Mouse (Mus musculus): Measurements from ENCODE around the gene Bicral. TPM values are rescaled to one million over a fixed set of nuclear protein-coding genes. Genes with fewer than 3 reads are reported as not detected.

Gene Bicral
- polyA plus RNA-seq, 1 experiment from 2014 or later = 6.7 TPM

- H3K9ac ChIP-seq (ENCODE audit: low read length) = no peak overlapping the region
- WGBS = 78% methylated on average over 2 of the region's 2 CpGs
Observed at GRCm38 (mm10) chr17:46843022-46843421, 15.3 kb downstream of the Bicral start.

GRCm38 (mm10) chr17:46840304-46841010 is 17.8 kb downstream of the Bicral start:
- H3K4me2 ChIP-seq (ENCODE audit: low read depth) = no peak overlapping the region
- no peaks in the 10 kb centered on the region for H3K36me3 ChIP-seq (ENCODE audit: control insufficient read depth, insufficient read depth, low read length)
- no peak overlapping the region for H3K9ac ChIP-seq (ENCODE audit: low read length)
- no peak for DNase-seq (ENCODE audit: low spot score)
- 88% methylated on average over 10 of the region's 10 CpGs for WGBS
- peaks cover 7% of the 10 kb centered on the region for H3K4me1 ChIP-seq (ENCODE audit: control insufficient read depth, insufficient read depth, low read length)
- no peaks in the 10 kb centered on the region for H3K9me3 ChIP-seq (ENCODE audit: control insufficient read depth, low read length)
- no peak overlapping the region for H3K4me3 ChIP-seq (ENCODE audit: low read depth, low read length)
- no peak for ATAC-seq (ENCODE audit: insufficient read depth, low FRiP score, low TSS enrichment)
- no peak overlapping the region for H3K27ac ChIP-seq (ENCODE audit: low read depth, low read length)
- no peaks in the 10 kb centered on the region for H3K27me3 ChIP-seq (ENCODE audit: control insufficient read depth, insufficient read depth, low read length)

More at GRCm38 (mm10) chr17:46843022-46843421, 15.3 kb downstream of the Bicral start:
- no peak overlapping the region for H3K4me3 ChIP-seq (ENCODE audit: low read depth, low read length)
- H3K36me3 ChIP-seq (ENCODE audit: control insufficient read depth, insufficient read depth, low read length) = no peaks in the 10 kb centered on the region
- H3K27me3 ChIP-seq (ENCODE audit: control insufficient read depth, insufficient read depth, low read length) = no peaks in the 10 kb centered on the region
- H3K4me1 ChIP-seq (ENCODE audit: control insufficient read depth, insufficient read depth, low read length) = peaks cover 7% of the 10 kb centered on the region
- H3K4me2 ChIP-seq (ENCODE audit: low read depth) = no peak overlapping the region
- no peak for ATAC-seq (ENCODE audit: insufficient read depth, low FRiP score, low TSS enrichment)
- no peak for DNase-seq (ENCODE audit: low spot score)
- H3K27ac ChIP-seq (ENCODE audit: low read depth, low read length) = no peak overlapping the region
- H3K9me3 ChIP-seq (ENCODE audit: control insufficient read depth, low read length) = no peaks in the 10 kb centered on the region

- DNase-seq (ENCODE audit: low spot score) = no peak
- no peaks in the 10 kb centered on the region for H3K27me3 ChIP-seq (ENCODE audit: control insufficient read depth, insufficient read depth, low read length)
- no peaks in the 10 kb centered on the region for H3K4me1 ChIP-seq (ENCODE audit: control insufficient read depth, insufficient read depth, low read length)
- ATAC-seq (ENCODE audit: insufficient read depth, low FRiP score, low TSS enrichment) = no peak
- WGBS = 83% methylated on average over 7 of the region's 7 CpGs
- H3K36me3 ChIP-seq (ENCODE audit: control insufficient read depth, insufficient read depth, low read length) = no peaks in the 10 kb centered on the region
- no peak overlapping the region for H3K4me3 ChIP-seq (ENCODE audit: low read depth, low read length)
- no peak overlapping the region for H3K9ac ChIP-seq (ENCODE audit: low read length)
- no peaks in the 10 kb centered on the region for H3K9me3 ChIP-seq (ENCODE audit: control insufficient read depth, low read length)
- H3K4me2 ChIP-seq (ENCODE audit: low read depth) = no peak overlapping the region
- no peak overlapping the region for H3K27ac ChIP-seq (ENCODE audit: low read depth, low read length)
Observed at GRCm38 (mm10) chr17:46838396-46838920, 19.8 kb downstream of the Bicral start.

GRCm38 (mm10) chr17:46837897-46838296 is 20.4 kb downstream of the Bicral start:
- H3K27ac ChIP-seq (ENCODE audit: low read depth, low read length) = no peak overlapping the region
- ATAC-seq (ENCODE audit: insufficient read depth, low FRiP score, low TSS enrichment) (no peak), DNase-seq (ENCODE audit: low spot score) (no peak)
- H3K4me3 ChIP-seq (ENCODE audit: low read depth, low read length) = no peak overlapping the region
- no peak overlapping the region for H3K9ac ChIP-seq (ENCODE audit: low read length)
- no peaks in the 10 kb centered on the region for H3K36me3 ChIP-seq (ENCODE audit: control insufficient read depth, insufficient read depth, low read length)
- H3K4me2 ChIP-seq (ENCODE audit: low read depth) = no peak overlapping the region
- no peaks in the 10 kb centered on the region for H3K9me3 ChIP-seq (ENCODE audit: control insufficient read depth, low read length)
- WGBS = 76% methylated on average over 2 of the region's 2 CpGs
- no peaks in the 10 kb centered on the region for H3K27me3 ChIP-seq (ENCODE audit: control insufficient read depth, insufficient read depth, low read length)
- H3K4me1 ChIP-seq (ENCODE audit: control insufficient read depth, insufficient read depth, low read length) = no peaks in the 10 kb centered on the region

GRCm38 (mm10) chr17:46835093-46835715 is 23.1 kb downstream of the Bicral start:
- Histone ChIP-seq H3K27me3 (ENCODE audit: control insufficient read depth, insufficient read depth, low read length) (no peaks in the 10 kb centered on the region), H3K36me3 (ENCODE audit: control insufficient read depth, insufficient read depth, low read length) (no peaks in the 10 kb centered on the region), H3K9ac (ENCODE audit: low read length) (no peak overlapping the region), H3K27ac (ENCODE audit: low read depth, low read length) (no peak overlapping the region), H3K4me3 (ENCODE audit: low read depth, low read length) (no peak overlapping the region), H3K4me2 (ENCODE audit: low read depth) (no peak overlapping the region), H3K4me1 (ENCODE audit: control insufficient read depth, insufficient read depth, low read length) (no peaks in the 10 kb centered on the region), H3K9me3 (ENCODE audit: control insufficient read depth, low read length) (no peaks in the 10 kb centered on the region)
- ATAC-seq (ENCODE audit: insufficient read depth, low FRiP score, low TSS enrichment) (peak; percentile 50; the same call in 1 of the 2 replicates), DNase-seq (ENCODE audit: low spot score) (no peak)
- WGBS = 61% methylated on average over 6 of the region's 6 CpGs

GRCm38 (mm10) chr17:46832981-46833305 is 25.3 kb downstream of the Bicral start:
- no peak overlapping the region for H3K4me2 ChIP-seq (ENCODE audit: low read depth)
- H3K9ac ChIP-seq (ENCODE audit: low read length) = no peak overlapping the region
- H3K9me3 ChIP-seq (ENCODE audit: control insufficient read depth, low read length) = no peaks in the 10 kb centered on the region
- ATAC-seq (ENCODE audit: insufficient read depth, low FRiP score, low TSS enrichment) (no peak), DNase-seq (ENCODE audit: low spot score) (no peak)
- 88% methylated on average over 4 of the region's 4 CpGs for WGBS
- no peaks in the 10 kb centered on the region for H3K36me3 ChIP-seq (ENCODE audit: control insufficient read depth, insufficient read depth, low read length)
- no peaks in the 10 kb centered on the region for H3K27me3 ChIP-seq (ENCODE audit: control insufficient read depth, insufficient read depth, low read length)
- H3K27ac ChIP-seq (ENCODE audit: low read depth, low read length) = no peak overlapping the region
- no peaks in the 10 kb centered on the region for H3K4me1 ChIP-seq (ENCODE audit: control insufficient read depth, insufficient read depth, low read length)
- H3K4me3 ChIP-seq (ENCODE audit: low read depth, low read length) = no peak overlapping the region

- Histone ChIP-seq H3K9ac (ENCODE audit: low read length) (no peak overlapping the region), H3K4me3 (ENCODE audit: low read depth, low read length) (no peak overlapping the region), H3K27ac (ENCODE audit: low read depth, low read length) (no peak overlapping the region), H3K36me3 (ENCODE audit: control insufficient read depth, insufficient read depth, low read length) (no peaks in the 10 kb centered on the region), H3K27me3 (ENCODE audit: control insufficient read depth, insufficient read depth, low read length) (no peaks in the 10 kb centered on the region), H3K9me3 (ENCODE audit: control insufficient read depth, low read length) (no peaks in the 10 kb centered on the region), H3K4me1 (ENCODE audit: control insufficient read depth, insufficient read depth, low read length) (no peaks in the 10 kb centered on the region), H3K4me2 (ENCODE audit: low read depth) (no peak overlapping the region)
- WGBS = 71% methylated on average over 11 of the region's 11 CpGs
- no peak for ATAC-seq (ENCODE audit: insufficient read depth, low FRiP score, low TSS enrichment)
- DNase-seq (ENCODE audit: low spot score) = no peak
Observed at GRCm38 (mm10) chr17:46832101-46832980, 25.9 kb downstream of the Bicral start.

GRCm38 (mm10) chr17:46829856-46830535 is 28.3 kb downstream of the Bicral start:
- no peaks in the 10 kb centered on the region for H3K36me3 ChIP-seq (ENCODE audit: control insufficient read depth, insufficient read depth, low read length)
- 84% methylated on average over 11 of the region's 11 CpGs for WGBS
- H3K9ac ChIP-seq (ENCODE audit: low read length) = no peak overlapping the region
- ATAC-seq (ENCODE audit: insufficient read depth, low FRiP score, low TSS enrichment) (no peak), DNase-seq (ENCODE audit: low spot score) (no peak)
- no peaks in the 10 kb centered on the region for H3K9me3 ChIP-seq (ENCODE audit: control insufficient read depth, low read length)
- H3K27ac ChIP-seq (ENCODE audit: low read depth, low read length) = no peak overlapping the region
- no peak overlapping the region for H3K4me2 ChIP-seq (ENCODE audit: low read depth)
- H3K4me3 ChIP-seq (ENCODE audit: low read depth, low read length) = no peak overlapping the region
- H3K4me1 ChIP-seq (ENCODE audit: control insufficient read depth, insufficient read depth, low read length) = no peaks in the 10 kb centered on the region
- H3K27me3 ChIP-seq (ENCODE audit: control insufficient read depth, insufficient read depth, low read length) = no peaks in the 10 kb centered on the region
